In the genomic region with DNA sequence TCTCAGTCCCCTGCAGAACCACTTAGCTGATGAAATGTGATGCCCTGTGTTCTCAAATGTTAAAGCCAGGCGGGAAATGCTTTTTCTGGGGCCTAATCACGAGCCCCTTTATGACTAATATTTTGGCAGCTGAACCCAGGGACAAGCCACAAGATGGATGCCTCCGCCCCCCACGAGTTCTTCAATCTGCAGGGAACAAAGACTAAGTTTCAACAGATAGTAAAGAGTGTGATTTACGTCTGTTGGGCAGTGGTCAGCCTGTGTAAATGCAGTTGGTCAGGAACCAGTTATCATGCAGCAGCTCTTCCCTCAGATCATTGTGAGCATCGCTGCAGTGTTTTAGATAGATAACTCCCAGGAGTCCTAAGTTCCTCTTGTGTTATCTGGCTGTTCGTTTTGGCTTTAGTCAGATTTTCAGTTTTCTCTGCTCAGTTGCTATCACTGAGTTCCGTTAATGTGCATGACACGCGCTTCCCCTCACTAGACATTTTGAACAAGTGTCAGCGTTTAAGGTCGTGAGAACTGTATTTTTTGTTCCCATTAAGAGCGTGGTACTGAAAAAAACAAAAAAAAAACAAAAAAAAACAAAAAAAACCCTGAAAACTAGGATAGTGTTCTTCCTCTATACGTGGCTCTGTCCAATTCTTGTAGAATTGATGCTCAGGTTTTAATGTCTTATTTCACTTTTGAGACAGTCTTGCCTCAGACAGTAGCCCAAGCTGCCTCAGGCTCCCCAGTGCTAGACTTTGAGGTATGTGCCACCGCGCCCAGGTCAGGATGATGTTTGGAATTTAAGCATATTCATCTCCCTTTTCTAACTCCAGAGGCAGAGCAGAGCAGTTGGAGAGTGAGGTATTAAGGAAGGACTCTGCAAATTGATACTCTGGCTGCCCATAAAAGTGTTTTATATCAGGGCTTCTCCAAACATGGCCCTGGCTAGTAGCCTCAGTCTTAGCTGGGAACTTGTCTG, we compare ENCODE assay signal across 1 mouse cellular context.
TF ChIP-seq lines count a peak whose summit lies in the region.

No protein-coding gene starts in this region.

TF ChIP-seq in MEL, 35 proteins besides CTCF, POLR2A, EP300 and RAD21:
- TF ChIP-seq ELF1 (IDR thresholded peaks at IDR 0.05; ENCODE audit: low read depth, low read length) = 0 out of 2 replicates have a peak, but pooled peaks have one; percentile 42
- TF ChIP-seq MAZ (IDR thresholded peaks at IDR 0.05; ENCODE audit: low read depth, low read length) = peak; percentile 83
- TF ChIP-seq TBP (IDR thresholded peaks at IDR 0.05; ENCODE audit: low read depth, low read length) = peak; percentile 85
- peak; percentile 100 for TF ChIP-seq RCOR1 (IDR thresholded peaks at IDR 0.05; ENCODE audit: low read depth, low read length)
- peak; percentile 90 for TF ChIP-seq E2F4 (IDR thresholded peaks at IDR 0.05; ENCODE audit: borderline replicate concordance, low read depth, low read length)
- TF ChIP-seq ZMIZ1 (IDR thresholded peaks at IDR 0.05; ENCODE audit: low read depth, low read length) = peak; percentile 77
- TF ChIP-seq TAL1 (IDR thresholded peaks at IDR 0.05; ENCODE audit: low read length) = peak; percentile 95
- peak; percentile 83 for TF ChIP-seq MXI1 (IDR thresholded peaks at IDR 0.05; ENCODE audit: low read depth, low read length)
- TF ChIP-seq ETS1 (IDR thresholded peaks at IDR 0.05; ENCODE audit: low read depth, low read length) = peak; percentile 97
- no peak for TF ChIP-seq NRF1 (IDR thresholded peaks at IDR 0.05; ENCODE audit: insufficient read depth, low read depth, low read length, poor library complexity, severe bottlenecking)
- TF ChIP-seq MEF2A (IDR thresholded peaks at IDR 0.05; ENCODE audit: extremely low read depth, insufficient replicate concordance, low read depth, low read length, poor library complexity, severe bottlenecking) = 0 out of 2 replicates have a peak, but pooled peaks have one; percentile 21
- peak; percentile 47 for TF ChIP-seq NELFE (IDR thresholded peaks at IDR 0.05; ENCODE audit: low read depth, low read length)
- TF ChIP-seq USF2 (IDR thresholded peaks at IDR 0.05; ENCODE audit: borderline replicate concordance in 1 of 2, insufficient read depth in 1 of 2, low read depth in 1 of 2, low read length in 2 of 2) = no peak
- no peak for TF ChIP-seq UBTF (IDR thresholded peaks at IDR 0.05; ENCODE audit: borderline replicate concordance, insufficient read depth, low read depth, low read length)
- no peak for TF ChIP-seq SMC3 (IDR thresholded peaks at IDR 0.05; ENCODE audit: low read depth, low read length)
- peak; percentile 70 for TF ChIP-seq MAX (IDR thresholded peaks at IDR 0.05; ENCODE audit: low read length)
- TF ChIP-seq ZC3H11A (IDR thresholded peaks at IDR 0.05; ENCODE audit: low read depth, low read length) = no peak
- TF ChIP-seq HCFC1 (IDR thresholded peaks at IDR 0.05; ENCODE audit: low read depth, low read length) = no peak; the same call in 1 of the 2 replicates
- TF ChIP-seq ZNF384 (IDR thresholded peaks at IDR 0.05; ENCODE audit: low read depth, low read length) = peak; percentile 86
- peak; percentile 99 for TF ChIP-seq TCF12 (IDR thresholded peaks at IDR 0.05; ENCODE audit: low read depth, low read length)
- TF ChIP-seq MAFK (IDR thresholded peaks at IDR 0.05; ENCODE audit: borderline replicate concordance, low read depth, low read length) = peak; percentile 61; the same call in 1 of the 2 replicates
- peak; percentile 81 for TF ChIP-seq JUND (IDR thresholded peaks at IDR 0.05; ENCODE audit: low read depth, low read length)
- peak; percentile 40 for TF ChIP-seq KAT2A (conservative IDR thresholded peaks at IDR 0.05; ENCODE audit: low read depth, low read length)
- TF ChIP-seq GABPA (IDR thresholded peaks at IDR 0.05; ENCODE audit: low read depth, low read length) = no peak; the same call in 1 of the 2 replicates
- no peak for TF ChIP-seq POLR2AphosphoS5 (IDR thresholded peaks at IDR 0.05; ENCODE audit: borderline replicate concordance, low read depth, low read length)
- peak; percentile 67 for TF ChIP-seq USF1 (IDR thresholded peaks at IDR 0.05; ENCODE audit: low read depth, low read length)
- peak; percentile 82 for TF ChIP-seq BHLHE40 (IDR thresholded peaks at IDR 0.05; ENCODE audit: borderline replicate concordance, low read depth, low read length)
- TF ChIP-seq POLR2AphosphoS2 (IDR thresholded peaks at IDR 0.05; ENCODE audit: low read length) = peak; percentile 25; the same call in 1 of the 2 replicates
- peak; percentile 100 for TF ChIP-seq GATA1 (IDR thresholded peaks at IDR 0.05; ENCODE audit: low read depth, low read length)
- peak; percentile 99 for TF ChIP-seq MYB (IDR thresholded peaks at IDR 0.05; ENCODE audit: low read depth, low read length)
- peak; percentile 97 for TF ChIP-seq MYC (IDR thresholded peaks at IDR 0.05; ENCODE audit: low read depth, low read length)
- TF ChIP-seq CHD2 (IDR thresholded peaks at IDR 0.05; ENCODE audit: low read length) = peak; percentile 56; the same call in 1 of the 2 replicates
- TF ChIP-seq SIN3A (IDR thresholded peaks at IDR 0.05; ENCODE audit: low read length) = peak; percentile 96
- no peak for TF ChIP-seq ZKSCAN1 (IDR thresholded peaks at IDR 0.05; ENCODE audit: low read depth, low read length)
- TF ChIP-seq CHD1 (IDR thresholded peaks at IDR 0.05; ENCODE audit: low read depth, low read length) = no peak
